Mouse (Mus musculus) C2C12 (cell line): Measurements from ENCODE around the gene Pex1.

Experiments
- CEBPB ChIP-seq: IDR thresholded peaks from one replicate; pipeline ENCODE4 v1.6.1; 2011; ENCODE audit warnings: low read depth, mild to moderate bottlenecking, control low read depth, moderate library complexity
- CTCF ChIP-seq: IDR thresholded peaks from one replicate; pipeline ENCODE4 v1.5.1; 2011; ENCODE audit not compliant: control insufficient read depth, insufficient read depth, insufficient read length
- FOSL1 ChIP-seq: IDR thresholded peaks from one replicate; pipeline ENCODE4 v1.8.0; 2011; ENCODE audit warnings: mild to moderate bottlenecking, low read length; ENCODE audit not compliant: poor library complexity, insufficient read depth, severe bottlenecking
- MAX ChIP-seq: IDR thresholded peaks from one replicate; pipeline ENCODE4 v1.6.1; 2011; ENCODE audit warnings: mild to moderate bottlenecking, control low read depth
- MYOD1 ChIP-seq: IDR thresholded peaks from one replicate; pipeline ENCODE4 v1.6.1; 2011; ENCODE audit warnings: low read depth; ENCODE audit not compliant: control insufficient read depth, insufficient read length
- MYOG ChIP-seq: IDR thresholded peaks from one replicate; pipeline ENCODE4 v1.6.1; 2011; ENCODE audit not compliant: control insufficient read depth, insufficient read length; ENCODE audit errors: extremely low read depth
- USF1 ChIP-seq: IDR thresholded peaks from one replicate; pipeline ENCODE4 v1.6.1; 2011; ENCODE audit warnings: low read depth, mild to moderate bottlenecking, control low read depth, moderate library complexity

- TF ChIP-seq CTCF (no peak), USF1 (no peak), CEBPB (no peak), MYOG (no peak), MAX (no peak), FOSL1 (no peak), MYOD1 (no peak)
These were observed 55.0 kb downstream of the Pex1 start, which contains the start of gene Tmbim7 for GRCm38 (mm10) chr5:3650881-3651280.
